Comparison of ENCODE assay signal across 14 mouse cellular contexts in genomic region chr15:68864234-68864633, GRCm38 (mm10).
"Had no signal": no experiment of that assay in that cellular context is flagged by ENCODE, and none has a peak within 500 bp of the region (broad histone marks: within the 10 kb centered on the region; RNA-seq: fewer than 3 reads in every experiment).

No protein-coding gene starts in this region.

- H3K9ac ChIP-seq: lung, embryonic 14.5 days; midbrain, embryonic 12.5 days; neural tube, embryonic 12.5 days had no signal

- DNase-seq: lung, adult 18-20 months; lung, embryonic 14.5 days; lung, postnatal 10 days; lung, postnatal 4 days; midbrain, embryonic 14.5 days; right cerebral cortex, postnatal 14 days; thymus, adult 2 months; thymus, postnatal 25 days; thymus, postnatal 4 days had no signal

- H3K4me2 ChIP-seq: lung, embryonic 14.5 days; midbrain, embryonic 12.5 days; neural tube, embryonic 12.5 days had no signal

- H3K27ac ChIP-seq: midbrain, embryonic 10.5 days; midbrain, embryonic 12.5 days; neural tube, embryonic 12.5 days had no signal

- H3K9me3 ChIP-seq: midbrain, embryonic 10.5 days; midbrain, embryonic 12.5 days; neural tube, embryonic 12.5 days had no signal

- H3K27me3 ChIP-seq: midbrain, embryonic 12.5 days; neural tube, embryonic 12.5 days had no signal

- ATAC-seq: midbrain, embryonic 16.5 days had no signal

- H3K4me3 ChIP-seq: midbrain, embryonic 10.5 days; midbrain, embryonic 12.5 days; myocyte; neural tube, embryonic 12.5 days had no signal

- H3K36me3 ChIP-seq: midbrain, embryonic 10.5 days; midbrain, embryonic 12.5 days; neural tube, embryonic 12.5 days had no signal

- H3K4me1 ChIP-seq: midbrain, embryonic 10.5 days; midbrain, embryonic 12.5 days; neural tube, embryonic 12.5 days had no signal
